Mouse (Mus musculus) kidney, embryonic 14.5 days (tissue): ENCODE measurements around the gene Ints4. TPM values are rescaled to one million over a fixed set of nuclear protein-coding genes. Genes with fewer than 3 reads are reported as not detected.

Experiments
- ATAC-seq: fragments of 200-750 bp; cut with Nextera tagmentation; 2 replicates; pipeline ENCODE4 v1.8.0; 2017; ENCODE audit warnings: moderate number of reproducible peaks, mild to moderate bottlenecking, moderate TSS enrichment, moderate library complexity; ENCODE audit not compliant: low FRiP score, low TSS enrichment
- H3K27ac ChIP-seq: fragments of 300-500 bp; sonication (generic); 2 replicates; pipeline ENCODE4 v1.5.1; 2014; ENCODE audit warnings: low read depth, mild to moderate bottlenecking, low read length, moderate library complexity, mixed read lengths
- H3K27me3 ChIP-seq: fragments of 300-500 bp; sonication (generic); 2 replicates; pipeline ENCODE4 v1.6.1; 2014; ENCODE audit warnings: mild to moderate bottlenecking, low read length; ENCODE audit not compliant: control insufficient read depth, insufficient read depth
- H3K36me3 ChIP-seq: fragments of 300-500 bp; sonication (generic); 2 replicates; pipeline ENCODE4 v1.6.1; 2014; ENCODE audit warnings: low read length, mixed read lengths; ENCODE audit not compliant: control insufficient read depth, insufficient read depth
- H3K4me1 ChIP-seq: fragments of 300-500 bp; sonication (generic); 2 replicates; pipeline ENCODE4 v1.6.1; 2014; ENCODE audit warnings: low read length, mixed read lengths; ENCODE audit not compliant: control insufficient read depth, insufficient read depth
- H3K4me2 ChIP-seq: fragments of 300-500 bp; sonication (generic); replicated peaks from 2 replicates; pipeline ENCODE4 v1.6.1; 2014; ENCODE audit warnings: low read depth, mild to moderate bottlenecking, low read length
- H3K4me3 ChIP-seq: fragments of 300-500 bp; sonication (generic); 2 replicates; pipeline ENCODE4 v1.5.1; 2014; ENCODE audit warnings: mild to moderate bottlenecking, low read length
- H3K9ac ChIP-seq: fragments of 300-500 bp; sonication (generic); 2 replicates; pipeline ENCODE4 v1.6.1; 2014; ENCODE audit warnings: low read depth, mild to moderate bottlenecking, low read length, moderate library complexity
- H3K9me3 ChIP-seq: fragments of 300-500 bp; sonication (generic); 2 replicates; pipeline ENCODE4 v1.6.1; 2016; ENCODE audit warnings: low read length; ENCODE audit not compliant: control insufficient read depth
- WGBS: fragments of 180-500 bp; shearing (Covaris S2); extraction: QIAGEN DNeasy Blood & Tissue Kit; methylation state at CpG from one replicate; pipeline ENCODE4 v1.1.7; 2014; 5-methylcytosine and 5-hydroxymethylcytosine counted together
- polyA plus RNA-seq: library from polyadenylated mRNA; unstranded; fragments of >200 nt; fragmentation: Nextera tagmentation; extraction: Ambion mirVana; gene quantifications from 2 replicates; pipeline ENCODE4 v1.2.1, GENCODE M21; 2014

Gene Ints4
- polyA plus RNA-seq, 1 experiment from 2014 or later, result 61.5 TPM

DNA sequence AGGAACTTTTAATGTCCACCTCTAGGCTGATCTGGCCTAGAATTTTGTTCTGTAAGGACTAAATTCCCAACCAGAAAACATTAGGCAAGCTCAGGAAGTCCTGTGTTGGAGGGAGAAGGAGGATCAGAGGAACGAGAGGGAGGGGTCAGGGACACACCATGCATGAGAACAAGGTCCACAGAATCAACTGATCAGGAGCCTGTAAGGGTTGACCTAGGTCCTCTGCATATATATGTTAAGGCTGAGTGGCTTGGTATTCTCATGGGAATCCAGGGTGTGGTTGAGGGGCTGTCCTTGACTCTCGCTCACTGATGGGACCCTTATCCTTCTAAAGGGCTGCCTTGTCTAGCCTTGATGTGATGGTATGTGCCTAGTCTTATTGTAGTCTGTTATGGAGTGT lies 82.8 kb downstream of the Ints4 start:
- WGBS, result 77% methylated on average over 2 of the region's 2 CpGs

GRCm38 (mm10) chr7:97569372-97569771 lies 88.6 kb downstream of the Ints4 start:
- no peaks in the 10 kb centered on the region; the same call in 1 of the 2 replicates for H3K36me3 ChIP-seq
- no peaks in the 10 kb centered on the region for H3K4me1 ChIP-seq
- H3K9ac ChIP-seq, result no peak overlapping the region
- ATAC-seq, result no peak
- H3K9me3 ChIP-seq, result no peaks in the 10 kb centered on the region
- no peaks in the 10 kb centered on the region for H3K27me3 ChIP-seq
- no peak overlapping the region for H3K4me2 ChIP-seq
- WGBS, result 80% methylated on average over 4 of the region's 4 CpGs
- no peak overlapping the region for H3K4me3 ChIP-seq
- no peak overlapping the region for H3K27ac ChIP-seq

More for the DNA sequence above, 82.8 kb downstream of the Ints4 start:
- Histone ChIP-seq H3K9ac (no peak overlapping the region), H3K9me3 (no peaks in the 10 kb centered on the region), H3K27me3 (no peaks in the 10 kb centered on the region), H3K27ac (no peak overlapping the region), H3K4me2 (no peak overlapping the region), H3K36me3 (no peaks in the 10 kb centered on the region), H3K4me1 (no peaks in the 10 kb centered on the region), H3K4me3 (no peak overlapping the region)
- no peak for ATAC-seq

DNA sequence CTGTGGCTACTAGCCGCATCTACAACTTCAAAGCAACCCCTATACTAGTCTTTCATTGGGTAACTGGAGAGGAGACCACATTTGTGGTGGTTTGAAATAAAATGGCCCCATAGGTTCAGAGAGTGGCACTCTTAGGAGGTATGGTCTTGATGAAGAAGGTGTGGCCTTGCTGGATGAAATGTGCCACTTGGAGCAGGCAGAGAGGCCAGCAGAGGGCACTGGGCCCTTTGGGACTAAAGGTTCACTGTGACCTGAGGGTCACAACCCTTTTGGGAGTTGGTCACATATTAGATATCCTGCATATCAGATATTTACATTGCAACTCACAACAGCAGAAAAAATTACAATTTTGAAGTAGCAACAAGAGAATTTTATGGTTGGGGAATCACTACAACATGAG lies 89.6 kb downstream of the Ints4 start:
- 94% methylated on average over 1 of the region's 1 CpGs for WGBS

GRCm38 (mm10) chr7:97578361-97579066 lies 97.8 kb downstream of the Ints4 start:
- no peaks in the 10 kb centered on the region; the same call in 1 of the 2 replicates for H3K9me3 ChIP-seq
- peak overlapping the region; percentile 57 for H3K9ac ChIP-seq
- no peaks in the 10 kb centered on the region for H3K27me3 ChIP-seq
- peak; percentile 2; the same call in 1 of the 2 replicates for ATAC-seq
- H3K4me2 ChIP-seq, result peak overlapping the region; percentile 74
- peaks cover 4% of the 10 kb centered on the region for H3K4me1 ChIP-seq
- peak overlapping the region; percentile 44 for H3K27ac ChIP-seq
- H3K4me3 ChIP-seq, result peak overlapping the region; percentile 99
- no peaks in the 10 kb centered on the region; the same call in 1 of the 2 replicates for H3K36me3 ChIP-seq
- 28% methylated on average over 8 of the region's 8 CpGs for WGBS

More for the DNA sequence above, 89.6 kb downstream of the Ints4 start:
- Histone ChIP-seq H3K9ac (no peak overlapping the region), H3K27ac (no peak overlapping the region), H3K27me3 (no peaks in the 10 kb centered on the region), H3K36me3 (no peaks in the 10 kb centered on the region; the same call in 1 of the 2 replicates), H3K4me1 (no peaks in the 10 kb centered on the region), H3K4me2 (no peak overlapping the region), H3K4me3 (no peak overlapping the region), H3K9me3 (no peaks in the 10 kb centered on the region)
- no peak for ATAC-seq

DNA sequence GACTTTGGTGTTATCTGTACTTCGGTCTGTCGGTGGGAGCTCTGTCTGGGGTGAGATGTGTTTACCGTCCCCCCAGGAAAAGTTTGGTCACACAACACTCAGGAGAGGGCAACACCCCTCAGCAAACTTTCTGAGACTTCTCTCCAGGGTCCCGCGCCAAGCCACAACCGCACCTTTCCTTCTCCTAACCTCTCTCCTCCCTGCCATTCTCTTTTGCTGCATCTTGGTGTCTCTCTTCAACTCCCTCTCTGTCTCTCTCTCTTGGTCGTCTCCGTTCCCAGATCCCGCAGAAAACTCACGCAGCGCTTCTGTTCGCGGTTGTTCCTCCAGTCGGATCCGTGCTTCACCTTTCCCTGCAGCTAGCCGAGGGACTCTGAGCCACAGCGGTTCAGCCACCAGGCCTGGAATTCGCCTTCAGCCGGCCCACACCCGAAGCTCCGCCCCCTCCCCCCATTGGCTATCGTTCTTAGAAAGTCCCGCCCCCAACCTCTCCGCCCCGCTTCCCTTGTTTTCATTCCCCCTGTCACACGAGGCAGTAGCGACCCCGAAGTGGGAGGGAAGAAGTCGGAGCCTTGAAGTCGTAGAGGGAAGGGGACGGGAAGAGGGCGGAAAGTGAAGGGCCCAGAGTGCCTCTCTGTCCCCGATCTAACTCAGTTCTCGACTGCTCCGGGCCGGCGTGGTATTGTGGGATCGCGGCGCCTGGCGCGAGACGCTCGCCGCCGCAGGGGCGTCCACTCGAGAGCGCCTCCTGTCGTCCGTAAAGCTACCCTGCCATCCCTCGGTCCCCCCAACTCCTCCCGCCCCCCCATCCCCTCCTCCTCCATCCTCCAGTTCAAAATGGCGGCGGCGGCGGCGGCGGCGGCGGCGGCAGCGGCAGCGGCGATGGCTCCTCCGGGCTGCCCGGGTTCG lies 98.6 kb downstream of the Ints4 start, which contains the start of the genes Aamdc and Rsf1:
Gene Aamdc (minus strand): TSS at position 431 of the 909 bp plus-strand sequence.
Gene Rsf1 (plus strand): TSS at position 823 of the 909 bp plus-strand sequence.
- Histone ChIP-seq H3K27ac (peak within 1 kb of the TSS; percentile 98), H3K9ac (peak within 1 kb of the TSS; percentile 99), H3K4me2 (peak within 1 kb of the TSS; percentile 89), H3K36me3 (no peaks in the 10 kb centered on the region), H3K27me3 (no peaks in the 10 kb centered on the region), H3K4me3 (peak within 1 kb of the TSS; percentile 99), H3K4me1 (peaks cover 4% of the 10 kb centered on the region), H3K9me3 (no peaks in the 10 kb centered on the region; the same call in 1 of the 2 replicates)
- under 1% methylated on average over 52 of the region's 68 CpGs for WGBS
- ATAC-seq, result peak; percentile 96

- peak overlapping the region; percentile 99 for H3K9ac ChIP-seq
- peak overlapping the region; percentile 99 for H3K4me3 ChIP-seq
- no peaks in the 10 kb centered on the region for H3K36me3 ChIP-seq
- ATAC-seq, result peak; percentile 50
- peak overlapping the region; percentile 98 for H3K27ac ChIP-seq
- WGBS, result under 1% methylated on average over 53 of the region's 65 CpGs
- H3K4me2 ChIP-seq, result peak overlapping the region; percentile 89
- H3K4me1 ChIP-seq, result peaks cover 4% of the 10 kb centered on the region
- no peaks in the 10 kb centered on the region for H3K27me3 ChIP-seq
- H3K9me3 ChIP-seq, result no peaks in the 10 kb centered on the region; the same call in 1 of the 2 replicates
These were observed 99.5 kb downstream of the Ints4 start for GRCm38 (mm10) chr7:97579976-97580842.

DNA sequence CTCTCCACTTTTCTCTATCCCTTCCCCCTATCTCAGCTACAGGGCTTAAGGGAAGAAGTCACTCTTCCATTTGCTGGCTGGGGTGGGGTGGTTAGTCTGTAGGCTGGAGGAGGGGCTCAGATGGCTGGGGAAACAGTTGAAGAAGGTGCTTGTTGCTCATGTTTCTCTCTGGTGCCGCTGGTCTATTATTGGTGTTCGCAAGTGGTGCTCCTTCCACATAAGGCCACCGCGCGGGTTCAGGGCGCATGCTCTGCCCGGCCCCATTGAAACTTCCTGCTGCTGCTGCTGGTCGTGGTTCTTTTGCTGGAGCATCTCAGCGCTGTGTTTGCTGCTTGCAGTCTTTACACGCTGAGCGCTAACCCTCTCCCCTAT lies 100.1 kb downstream of the Ints4 start:
- Histone ChIP-seq H3K4me2 (peak overlapping the region; percentile 89), H3K4me1 (peaks cover 4% of the 10 kb centered on the region), H3K27ac (peak overlapping the region; percentile 98), H3K27me3 (no peaks in the 10 kb centered on the region), H3K9ac (peak overlapping the region; percentile 99), H3K4me3 (peak overlapping the region; percentile 99), H3K36me3 (no peaks in the 10 kb centered on the region), H3K9me3 (no peaks in the 10 kb centered on the region; the same call in 1 of the 2 replicates)
- under 1% methylated on average over 11 of the region's 11 CpGs for WGBS
- ATAC-seq, result peak; percentile 58

GRCm38 (mm10) chr7:97588506-97588905 lies 107.8 kb downstream of the Ints4 start:
- Histone ChIP-seq H3K27me3 (no peaks in the 10 kb centered on the region), H3K36me3 (no peaks in the 10 kb centered on the region), H3K4me3 (no peak overlapping the region), H3K27ac (no peak overlapping the region), H3K4me1 (peaks cover 7% of the 10 kb centered on the region; the same call in 1 of the 2 replicates), H3K9ac (no peak overlapping the region), H3K4me2 (no peak overlapping the region), H3K9me3 (no peaks in the 10 kb centered on the region)
- WGBS, result 75% methylated on average over 5 of the region's 5 CpGs
- ATAC-seq, result no peak
